Mouse (Mus musculus): ENCODE measurements at regions not wholly inside any gene's neighbourhood (a gene's known extent, or its start where the extent isn't known, plus 50 kb on each side); places are given as distances from the start of the nearest gene placed in this dataset.
"Not testable (repeated sequence)": the region's sequence is repeated elsewhere in the genome, so short reads cannot be mapped to it uniquely, and the experiment has no call there.

- DNase-seq (ENCODE audit: low read depth, low spot score), result no peak
Observed at GRCm38 (mm10) chr13:5920422-5920821, 59.1 kb downstream of the Klf6 start.

GRCm38 (mm10) chr13:5931433-5931832, 70.2 kb downstream of the Klf6 start:
- no peak for DNase-seq (ENCODE audit: low read depth, low spot score)

DNA sequence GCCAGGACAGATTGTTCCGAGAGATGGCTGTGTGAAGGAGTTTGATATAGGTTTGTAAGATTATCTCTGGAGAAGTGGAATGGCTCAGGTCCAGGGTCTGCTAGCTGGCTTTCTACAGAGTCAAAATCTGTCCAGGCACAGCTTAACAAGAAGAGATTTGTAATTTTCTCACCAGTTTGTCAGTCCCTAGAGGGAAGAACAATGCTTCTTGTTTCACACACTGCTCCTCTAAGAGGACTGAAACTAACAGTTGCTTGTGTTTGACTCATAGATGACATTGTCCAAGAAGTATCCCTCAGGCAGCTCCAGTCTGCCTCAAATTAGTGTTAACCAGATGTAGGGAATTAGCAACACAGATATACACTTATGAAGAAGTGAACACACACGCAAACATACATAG, 76.2 kb downstream of the Klf6 start:
- DNase-seq (ENCODE audit: low read depth, low spot score), result no peak

DNA sequence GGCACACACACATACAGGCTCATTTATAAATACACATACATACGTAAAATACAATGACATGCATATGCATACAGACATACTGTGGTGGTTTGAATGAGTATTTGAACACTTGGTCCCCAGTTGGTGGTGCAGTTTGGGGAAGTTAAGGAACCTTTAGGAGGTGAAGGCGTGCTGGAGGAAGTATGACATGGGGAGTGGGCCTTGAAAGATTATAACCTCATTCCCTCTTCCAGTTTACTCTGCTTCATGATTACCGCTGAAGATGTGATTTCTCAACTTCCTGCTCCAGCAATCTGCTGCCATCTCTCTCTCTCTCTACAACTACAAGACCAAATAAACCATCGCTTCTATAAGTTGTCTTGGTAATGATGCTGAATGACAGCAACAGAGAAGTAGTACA, 76.7 kb downstream of the Klf6 start:
- DNase-seq (ENCODE audit: low read depth, low spot score), result no peak

GRCm38 (mm10) chr13:5939368-5939767, 78.1 kb downstream of the Klf6 start:
- no peak for DNase-seq (ENCODE audit: low read depth, low spot score)

DNA sequence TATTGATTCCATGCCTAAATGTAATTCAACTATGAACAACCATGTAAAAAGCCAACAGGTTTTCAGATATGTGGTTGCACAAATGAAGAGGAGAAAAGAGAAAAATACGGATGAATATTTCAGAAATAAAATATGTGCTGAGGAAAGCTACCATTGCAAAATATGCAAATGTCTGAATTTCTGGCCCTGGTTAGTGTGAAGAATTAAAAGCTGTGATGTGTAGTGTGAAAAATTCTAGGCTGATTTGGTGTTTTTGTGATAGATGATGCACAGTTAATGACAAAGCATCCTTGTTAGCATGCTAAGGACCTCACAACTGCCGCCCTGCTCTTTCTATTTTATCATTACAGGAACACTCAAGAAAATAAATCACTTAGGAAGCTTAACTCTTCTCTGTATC, 91.6 kb downstream of the Klf6 start:
- DNase-seq (ENCODE audit: low read depth, low spot score), result no peak

DNA sequence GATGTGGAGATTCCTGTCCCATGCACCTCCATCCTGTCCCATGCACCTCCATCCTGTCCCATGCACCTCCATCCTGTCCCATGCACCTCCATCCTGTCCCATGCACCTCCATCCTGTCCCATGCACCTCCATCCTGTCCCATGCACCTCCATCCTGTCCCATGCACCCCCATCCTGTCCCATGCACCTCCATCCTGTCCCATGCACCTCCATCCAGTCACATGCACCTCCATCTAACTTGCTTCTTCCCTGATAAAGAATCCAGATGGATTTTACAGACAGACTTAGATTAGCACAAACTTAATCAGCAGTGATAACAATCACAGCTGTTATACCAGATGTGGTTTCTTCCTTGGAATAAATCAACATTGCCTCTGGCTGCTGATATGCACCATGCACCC, 93.8 kb downstream of the Klf6 start:
- not testable (repeated sequence) for DNase-seq (ENCODE audit: low read depth, low spot score)

- DNase-seq (ENCODE audit: low read depth, low spot score), result no peak
Observed at GRCm38 (mm10) chr13:5956145-5956544, 94.9 kb downstream of the Klf6 start.

DNA sequence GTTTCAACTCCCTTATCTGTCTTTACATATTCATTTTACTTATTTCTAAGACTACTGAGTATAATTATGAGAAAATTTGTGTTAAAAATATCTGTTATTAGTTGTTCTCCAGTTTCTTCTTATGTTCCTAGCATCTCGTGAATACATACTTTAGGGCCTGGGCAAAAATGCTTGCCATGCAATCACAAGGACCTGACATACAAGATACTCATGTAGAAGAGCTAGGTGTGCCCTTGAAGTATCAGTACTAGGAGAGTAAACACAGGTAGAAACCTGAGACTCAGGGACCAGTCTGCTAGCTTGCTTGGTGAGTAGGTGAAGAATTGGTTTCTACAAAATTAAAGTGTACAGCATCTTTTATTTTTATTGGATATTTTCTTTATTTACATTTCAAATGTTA, 101.7 kb downstream of the Klf6 start:
- DNase-seq (ENCODE audit: low read depth, low spot score), result no peak

DNA sequence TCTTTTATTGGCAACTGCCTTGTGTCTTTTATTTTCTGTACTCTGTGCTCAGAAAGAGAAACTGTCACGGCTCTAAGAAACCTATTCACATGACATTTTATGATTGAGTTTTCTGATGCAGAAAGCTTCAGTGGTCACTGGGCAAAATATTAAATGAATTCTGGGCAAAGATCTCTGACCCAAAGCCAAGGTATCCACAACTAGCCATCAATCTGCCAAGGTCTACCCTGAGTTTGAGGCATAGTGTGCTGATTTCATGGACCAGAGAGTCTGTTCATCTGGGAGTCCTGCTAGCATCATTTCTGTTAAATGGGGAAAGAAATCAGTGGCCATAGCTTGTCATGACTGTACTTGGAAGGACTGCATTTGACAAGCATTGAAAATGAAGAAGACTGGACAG, 103.3 kb downstream of the Klf6 start:
- DNase-seq (ENCODE audit: low read depth, low spot score), result no peak

GRCm38 (mm10) chr13:5978615-5979014, 117.3 kb downstream of the Klf6 start:
- DNase-seq (ENCODE audit: low read depth, low spot score), result no peak

GRCm38 (mm10) chr13:5987491-5987890, 126.2 kb downstream of the Klf6 start:
- DNase-seq (ENCODE audit: low read depth, low spot score), result no peak

DNA sequence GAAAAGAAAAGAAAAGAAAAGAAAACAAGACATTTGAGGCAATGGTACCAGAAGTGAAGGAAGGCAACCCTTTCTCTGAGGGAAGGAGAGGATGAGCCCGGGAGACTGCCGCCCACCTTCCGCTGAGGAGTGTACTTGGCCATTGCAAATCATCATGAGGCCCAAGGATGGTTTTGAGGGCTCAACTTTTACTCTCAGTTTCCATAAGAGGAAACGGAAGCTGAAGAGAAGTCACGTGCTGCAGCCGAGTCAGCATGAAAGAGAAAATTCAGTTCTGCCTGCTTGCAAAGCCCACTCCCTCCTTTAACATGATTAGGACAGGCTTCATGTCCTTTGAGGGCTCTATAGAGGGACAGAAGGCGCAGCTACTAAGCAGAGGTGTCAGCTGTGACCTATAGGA, 127.1 kb downstream of the Klf6 start:
- DNase-seq (ENCODE audit: low read depth, low spot score), result no peak

GRCm38 (mm10) chr13:6000559-6001217, 139.4 kb downstream of the Klf6 start:
- no peak for DNase-seq (ENCODE audit: low read depth, low spot score)

GRCm38 (mm10) chr13:6001218-6001564, 139.9 kb downstream of the Klf6 start:
- no peak for DNase-seq (ENCODE audit: low read depth, low spot score)

DNA sequence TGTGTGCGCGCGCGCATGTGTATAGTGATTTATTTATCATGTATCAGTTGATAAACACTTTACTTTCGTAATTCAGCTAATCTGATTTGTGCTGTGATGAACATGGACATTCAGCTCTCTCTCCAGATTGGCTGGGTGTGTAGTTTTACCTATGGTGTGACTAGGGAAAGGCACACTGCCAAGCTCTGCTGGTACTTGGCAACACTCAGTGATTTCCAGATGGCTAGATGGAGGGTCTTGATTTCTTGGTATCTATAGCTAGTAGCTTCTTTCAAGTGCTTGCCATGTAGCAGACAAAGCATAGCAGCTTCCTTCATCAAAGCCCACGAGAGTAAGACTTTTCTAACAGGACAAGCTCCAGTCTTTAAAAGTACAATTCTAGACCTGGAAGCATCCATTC, 144.6 kb downstream of the Klf6 start:
- DNase-seq (ENCODE audit: low read depth, low spot score), result no peak

DNA sequence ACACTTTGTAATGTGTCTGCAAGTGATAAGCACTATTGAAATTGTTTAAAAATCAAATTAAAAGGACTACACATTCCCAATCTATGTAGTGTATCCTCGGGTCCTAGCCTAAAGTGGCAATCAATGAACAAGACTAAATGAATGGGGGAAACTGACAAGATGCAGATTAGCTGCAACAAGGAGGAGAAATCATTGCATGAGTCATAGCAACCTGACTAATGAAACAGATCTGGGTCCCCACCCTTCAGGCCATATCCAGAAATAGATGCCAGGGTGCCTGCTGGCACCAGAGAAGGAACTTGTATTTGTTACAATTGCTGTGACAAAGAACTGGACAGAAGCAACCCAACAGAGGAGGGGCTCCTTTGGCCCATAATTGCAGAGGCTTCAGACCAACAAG, 148.4 kb downstream of the Klf6 start:
- DNase-seq (ENCODE audit: low read depth, low spot score), result no peak

GRCm38 (mm10) chr13:6027207-6027606, 165.9 kb downstream of the Klf6 start:
- no peak for DNase-seq (ENCODE audit: low read depth, low spot score)

DNA sequence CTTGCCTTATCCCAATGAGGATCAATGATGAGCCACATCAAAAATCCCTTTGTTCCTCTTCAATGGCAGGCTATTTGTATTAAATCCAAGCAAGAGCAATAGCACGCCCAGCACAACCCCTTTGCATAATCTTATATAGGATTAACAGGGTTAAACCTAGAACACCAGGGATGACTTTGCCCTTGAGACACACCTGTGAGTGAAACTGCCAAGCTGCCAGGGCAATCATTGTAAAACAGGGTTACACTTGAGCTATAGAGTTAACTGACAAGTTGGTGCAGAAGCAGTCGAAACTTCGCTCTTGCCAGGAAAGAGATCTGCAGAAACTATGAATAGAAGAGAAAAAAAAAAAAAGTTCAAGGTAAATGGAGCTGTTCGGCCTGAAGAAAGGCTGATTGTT, 167.6 kb downstream of the Klf6 start:
- DNase-seq (ENCODE audit: low read depth, low spot score), result no peak

DNA sequence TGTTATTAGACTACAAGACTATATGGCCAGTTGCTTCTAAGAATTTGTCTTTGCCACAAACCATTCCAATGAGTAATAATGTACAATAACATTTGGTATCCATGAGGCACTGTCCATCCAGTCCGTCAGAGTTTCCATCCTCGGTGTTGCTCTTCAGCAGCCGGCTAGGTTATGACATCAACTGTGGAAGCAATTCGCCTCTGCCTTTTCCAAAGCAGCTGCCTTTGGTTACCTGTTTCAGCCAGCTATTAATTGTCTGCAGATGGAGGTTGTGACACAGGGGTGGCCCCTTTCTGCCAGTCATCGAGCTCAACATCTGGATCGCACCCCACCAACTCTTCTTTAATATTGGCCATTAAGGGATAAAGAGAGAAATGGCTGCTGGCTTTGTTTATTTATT, 168.2 kb downstream of the Klf6 start:
- no peak for DNase-seq (ENCODE audit: low read depth, low spot score)

DNA sequence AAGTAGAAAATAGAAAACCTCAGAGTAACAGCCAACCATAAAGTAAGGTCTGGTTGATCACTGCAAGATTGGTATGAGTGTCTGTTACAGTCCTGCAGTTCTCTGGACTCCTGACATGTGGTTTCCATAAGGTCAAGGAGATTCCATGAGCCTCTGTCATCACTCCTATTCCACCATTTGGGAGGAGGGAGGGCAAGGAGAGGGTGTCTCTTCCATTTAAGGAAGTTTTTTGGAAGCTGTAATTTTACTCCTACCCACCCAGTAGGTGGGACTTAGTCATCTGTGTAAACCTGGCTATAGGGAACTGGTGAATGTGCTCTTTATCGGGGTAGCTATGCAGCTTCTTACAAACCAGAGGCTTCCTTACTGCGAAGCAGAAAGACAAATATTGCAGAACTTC, 168.8 kb downstream of the Klf6 start:
- DNase-seq (ENCODE audit: low read depth, low spot score), result no peak

GRCm38 (mm10) chr13:6040132-6040531, 178.8 kb downstream of the Klf6 start:
- no peak for DNase-seq (ENCODE audit: low read depth, low spot score)

- DNase-seq (ENCODE audit: low read depth, low spot score), result no peak
Observed at GRCm38 (mm10) chr13:6040663-6041062, 179.4 kb downstream of the Klf6 start.

DNA sequence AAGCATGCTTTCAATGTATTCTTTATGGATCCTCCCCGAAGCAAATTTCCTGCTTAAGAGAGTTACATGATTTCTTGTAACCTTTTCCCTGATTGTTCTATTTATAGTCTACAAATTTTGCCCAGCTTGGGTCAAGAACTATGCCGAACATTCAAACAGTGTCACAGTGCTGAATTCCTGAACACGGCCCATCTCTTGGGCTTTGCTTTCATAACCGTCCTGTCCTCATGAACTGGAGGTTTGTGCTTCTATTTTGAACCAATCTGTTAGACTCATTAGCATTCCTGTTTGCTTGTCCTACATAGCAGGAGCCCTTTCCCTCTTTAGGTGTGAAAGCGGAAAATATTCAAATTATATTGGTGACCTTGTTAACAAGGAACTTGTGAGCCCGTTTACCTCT, 181.2 kb downstream of the Klf6 start:
- DNase-seq (ENCODE audit: low read depth, low spot score), result no peak
